Mouse (Mus musculus) lung, postnatal 0 days (tissue): ENCODE measurements around the gene Asap2.

Experiments
- CTCF ChIP-seq: IDR thresholded peaks from 2 replicates; pipeline ENCODE4 v1.5.1; 2016; ENCODE audit warnings: antibody characterized with exemption, mild to moderate bottlenecking
- EP300 ChIP-seq: IDR thresholded peaks from 2 replicates; pipeline ENCODE4 v1.6.1; 2016; ENCODE audit warnings: antibody characterized with exemption, mild to moderate bottlenecking, control low read depth

GRCm38 (mm10) chr12:21289651-21290050 lies 299.4 kb downstream of the Asap2 start:
- no peak for TF ChIP-seq CTCF
- TF ChIP-seq EP300, result peak; percentile 9; the same call in 1 of the 2 replicates
